Mouse (Mus musculus): ENCODE measurements at regions not wholly inside any gene's neighbourhood (a gene's known extent, or its start where the extent isn't known, plus 50 kb on each side); places are given as distances from the start of the nearest gene placed in this dataset.

GRCm38 (mm10) chr9:61681406-61681805, 232.9 kb downstream of the Rplp1 start:
- no peak for TF ChIP-seq CTCF (conservative IDR thresholded peaks at IDR 0.05; ENCODE audit: low read length)
- no peak for TF ChIP-seq POU5F1 (IDR thresholded peaks at IDR 0.05; ENCODE audit: borderline replicate concordance, low read length)
- TF ChIP-seq NANOG (IDR thresholded peaks at IDR 0.05; ENCODE audit: borderline replicate concordance, low read length) = no peak

Data from E14TG2a.4 (cell line).